Mouse (Mus musculus): ENCODE results near the gene Ntn4. TPM values are rescaled to one million over a fixed set of nuclear protein-coding genes. Genes with fewer than 3 reads are reported as not detected.
A peak's percentile ranks its signal among the peaks of the same experiment; 100 is the strongest.

The Ntn4 gene
- polyA plus RNA-seq, 1 experiment from 2014 or later, result 0.58 TPM

DNA sequence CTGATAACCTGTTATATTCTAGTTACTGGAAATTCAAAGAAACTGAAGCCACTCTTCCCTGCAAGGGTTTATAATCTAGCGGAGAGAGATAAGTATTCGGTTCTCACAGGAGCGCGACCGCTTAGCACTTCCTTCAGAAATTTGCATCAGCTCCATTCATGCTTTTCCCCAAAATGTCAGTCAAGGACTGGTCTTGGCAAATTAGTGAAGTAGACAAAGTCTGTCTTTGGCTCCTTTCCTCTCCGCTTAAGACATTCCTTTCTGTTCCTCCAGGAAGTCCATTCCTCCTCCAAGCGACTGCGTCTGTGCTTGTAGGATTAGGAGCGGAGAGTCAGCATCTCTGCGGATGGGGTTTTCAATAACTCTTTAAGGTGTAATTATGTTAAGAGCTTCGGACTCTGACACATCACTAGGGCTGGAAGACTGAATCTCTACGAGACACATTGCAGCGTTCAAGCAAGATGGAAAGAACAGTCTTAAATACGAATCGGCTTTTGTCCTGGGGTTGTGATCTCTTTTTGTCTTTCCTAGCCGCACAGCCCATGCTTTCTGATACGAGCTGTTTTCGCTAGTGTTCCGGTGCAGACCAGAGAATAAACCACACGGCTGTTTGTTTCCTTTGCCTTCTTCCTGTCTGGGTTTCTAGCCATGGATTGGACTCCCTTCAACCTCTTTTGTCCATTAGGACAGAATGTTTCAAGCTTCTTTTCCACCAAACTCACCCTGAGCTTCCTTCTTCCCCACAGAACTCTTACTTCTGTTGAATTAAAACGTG, 60.3 kb downstream of the Ntn4 start:
- Histone ChIP-seq H3K4me2 (ENCODE audit: low read depth, low read length) (no peak overlapping the region), H3K4me1 (replicated peaks; ENCODE audit: control insufficient read depth, insufficient read depth, low read length) (no peaks in the 10 kb centered on the region), H3K9me3 (ENCODE audit: control insufficient read depth, low read length) (no peaks in the 10 kb centered on the region), H3K4me3 (ENCODE audit: low read length) (no peak overlapping the region), H3K27me3 (ENCODE audit: control insufficient read depth, insufficient read depth, low read depth, low read length) (no peaks in the 10 kb centered on the region), H3K36me3 (ENCODE audit: control insufficient read depth, insufficient read depth, low read length) (no peaks in the 10 kb centered on the region), H3K27ac (ENCODE audit: low read length) (no peak overlapping the region), H3K9ac (ENCODE audit: low read length) (no peak overlapping the region)
- no peak for ATAC-seq (ENCODE audit: low read depth)
- 75% methylated on average over 21 of the region's 21 CpGs for WGBS

DNA sequence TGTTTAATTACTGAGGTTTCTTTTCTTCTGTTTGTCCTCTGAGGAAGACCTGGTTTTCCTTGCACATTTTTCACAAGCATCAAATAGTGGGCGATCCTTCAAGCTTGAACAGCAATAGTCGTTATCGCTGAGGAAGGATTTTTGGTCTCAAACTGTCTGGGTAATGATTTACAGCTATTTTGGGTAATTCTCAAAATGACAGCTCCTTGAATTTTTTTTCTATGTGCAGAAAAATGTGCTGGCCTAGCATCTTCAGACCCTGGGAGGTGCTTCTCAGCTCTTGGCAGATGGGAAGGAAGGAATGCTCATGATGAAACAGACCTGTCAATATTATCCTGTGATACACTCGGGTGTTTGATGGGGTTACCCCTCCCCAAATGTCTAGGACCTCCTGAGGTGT, 63.5 kb downstream of the Ntn4 start:
- WGBS, result 79% methylated on average over 4 of the region's 4 CpGs
- H3K4me2 ChIP-seq (ENCODE audit: low read depth, low read length), result no peak overlapping the region
- no peak overlapping the region for H3K9ac ChIP-seq (ENCODE audit: low read length)
- no peak overlapping the region for H3K4me3 ChIP-seq (ENCODE audit: low read length)
- no peaks in the 10 kb centered on the region for H3K36me3 ChIP-seq (ENCODE audit: control insufficient read depth, insufficient read depth, low read length)
- no peak overlapping the region for H3K27ac ChIP-seq (ENCODE audit: low read length)
- no peaks in the 10 kb centered on the region for H3K9me3 ChIP-seq (ENCODE audit: control insufficient read depth, low read length)
- no peaks in the 10 kb centered on the region for H3K27me3 ChIP-seq (ENCODE audit: control insufficient read depth, insufficient read depth, low read depth, low read length)
- no peak for ATAC-seq (ENCODE audit: low read depth)
- peaks cover 8% of the 10 kb centered on the region for H3K4me1 ChIP-seq (replicated peaks; ENCODE audit: control insufficient read depth, insufficient read depth, low read length)

DNA sequence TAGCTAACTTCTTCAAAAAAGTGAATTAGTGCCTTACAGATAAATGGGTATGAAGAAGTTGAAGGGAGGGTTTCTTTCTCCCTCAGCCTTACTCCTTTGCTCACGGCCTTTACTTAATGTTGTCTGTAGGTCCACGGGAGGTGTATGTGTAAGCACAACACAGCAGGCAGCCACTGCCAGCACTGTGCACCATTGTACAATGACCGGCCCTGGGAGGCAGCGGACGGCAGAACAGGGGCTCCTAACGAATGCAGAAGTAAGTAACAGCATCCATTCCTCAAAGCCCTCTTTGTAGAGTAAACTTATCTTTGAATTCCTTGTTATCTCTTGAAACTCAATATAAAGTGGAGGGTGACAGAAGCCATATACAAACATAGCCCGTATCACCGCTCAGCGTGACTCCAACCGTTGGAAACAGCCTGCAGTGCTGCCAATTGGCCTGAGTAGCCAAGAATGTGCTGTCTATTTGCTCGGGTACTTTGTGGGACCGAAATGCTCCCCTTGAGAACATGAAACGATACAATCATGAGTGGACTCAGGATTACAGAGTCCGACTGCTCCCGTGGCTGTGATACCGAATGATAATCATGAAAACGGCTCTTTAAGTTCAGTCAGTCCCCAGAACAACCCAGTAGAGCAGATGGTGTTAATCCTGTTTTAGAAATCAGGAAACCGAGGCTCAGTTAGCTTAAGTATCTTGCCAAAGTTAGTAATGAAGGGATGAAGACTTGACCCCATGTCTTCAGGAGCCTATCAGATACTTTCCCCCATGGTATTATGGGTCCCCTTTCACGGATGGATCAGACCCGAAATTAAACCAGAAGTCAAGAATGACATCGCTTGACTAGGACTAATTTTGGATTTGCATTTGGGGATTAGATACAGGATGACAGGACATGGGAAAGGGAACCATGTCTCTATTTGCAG, 66.9 kb downstream of the Ntn4 start:
- Histone ChIP-seq H3K9ac (ENCODE audit: low read length) (no peak overlapping the region), H3K4me2 (ENCODE audit: low read depth, low read length) (peak overlapping the region; percentile 44), H3K27me3 (ENCODE audit: control insufficient read depth, insufficient read depth, low read depth, low read length) (no peaks in the 10 kb centered on the region), H3K36me3 (ENCODE audit: control insufficient read depth, insufficient read depth, low read length) (no peaks in the 10 kb centered on the region), H3K9me3 (ENCODE audit: control insufficient read depth, low read length) (no peaks in the 10 kb centered on the region), H3K27ac (ENCODE audit: low read length) (peak overlapping the region; percentile 31; the same call in 1 of the 2 replicates), H3K4me3 (ENCODE audit: low read length) (peak overlapping the region; percentile 7; the same call in 1 of the 2 replicates), H3K4me1 (replicated peaks; ENCODE audit: control insufficient read depth, insufficient read depth, low read length) (peaks cover 8% of the 10 kb centered on the region)
- peak; percentile 74 for ATAC-seq (ENCODE audit: low read depth)
- 29% methylated on average over 21 of the region's 21 CpGs for WGBS

DNA sequence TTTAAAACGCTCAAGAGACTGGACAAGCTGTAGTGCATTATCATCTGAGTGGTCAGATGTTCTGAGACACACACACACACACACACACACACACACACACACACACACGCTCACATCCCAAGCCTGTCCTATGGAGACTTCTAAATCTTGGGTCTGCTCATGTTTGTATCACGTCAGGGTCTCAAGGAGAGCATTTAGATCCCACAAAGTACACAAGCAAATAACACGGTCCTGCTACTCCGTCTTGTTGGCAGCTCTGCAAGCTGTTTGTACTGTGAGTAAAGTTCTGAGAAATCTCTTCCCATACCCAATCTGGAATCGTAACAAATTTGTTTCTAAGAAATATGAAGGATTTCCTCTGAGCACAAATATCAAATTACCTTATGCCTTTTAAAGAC, 67.6 kb downstream of the Ntn4 start:
- H3K9me3 ChIP-seq (ENCODE audit: control insufficient read depth, low read length), result no peaks in the 10 kb centered on the region
- H3K9ac ChIP-seq (ENCODE audit: low read length), result no peak overlapping the region
- no peak overlapping the region for H3K4me3 ChIP-seq (ENCODE audit: low read length)
- 30% methylated on average over 6 of the region's 6 CpGs for WGBS
- ATAC-seq (ENCODE audit: low read depth), result peak; percentile 52
- no peak overlapping the region; the same call in 1 of the 2 replicates for H3K27ac ChIP-seq (ENCODE audit: low read length)
- H3K4me2 ChIP-seq (ENCODE audit: low read depth, low read length), result no peak overlapping the region
- no peaks in the 10 kb centered on the region for H3K36me3 ChIP-seq (ENCODE audit: control insufficient read depth, insufficient read depth, low read length)
- H3K4me1 ChIP-seq (replicated peaks; ENCODE audit: control insufficient read depth, insufficient read depth, low read length), result peaks cover 8% of the 10 kb centered on the region
- no peaks in the 10 kb centered on the region for H3K27me3 ChIP-seq (ENCODE audit: control insufficient read depth, insufficient read depth, low read depth, low read length)

DNA sequence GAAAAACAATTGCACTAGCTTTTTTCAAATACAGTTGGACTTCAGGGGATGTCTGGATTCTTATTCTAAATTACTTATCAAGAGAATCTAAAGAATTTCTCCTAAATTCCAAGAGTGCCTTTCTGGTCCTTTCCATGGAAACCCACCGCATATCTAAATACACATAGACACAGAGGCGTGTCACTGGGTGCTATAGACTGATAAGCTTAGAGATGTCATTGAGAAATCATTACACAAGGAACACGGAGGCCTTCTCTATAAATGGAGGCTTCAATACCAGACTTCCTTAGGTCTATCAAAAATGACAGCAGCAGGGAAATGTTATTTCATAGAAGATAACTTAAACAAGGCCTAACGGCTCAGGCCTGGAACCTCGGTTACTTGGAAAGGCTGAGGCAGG, 68.0 kb downstream of the Ntn4 start:
- H3K4me3 ChIP-seq (ENCODE audit: low read length), result no peak overlapping the region
- H3K9ac ChIP-seq (ENCODE audit: low read length), result no peak overlapping the region
- H3K9me3 ChIP-seq (ENCODE audit: control insufficient read depth, low read length), result no peaks in the 10 kb centered on the region
- H3K27ac ChIP-seq (ENCODE audit: low read length), result no peak overlapping the region
- no peaks in the 10 kb centered on the region for H3K36me3 ChIP-seq (ENCODE audit: control insufficient read depth, insufficient read depth, low read length)
- H3K27me3 ChIP-seq (ENCODE audit: control insufficient read depth, insufficient read depth, low read depth, low read length), result no peaks in the 10 kb centered on the region
- H3K4me1 ChIP-seq (replicated peaks; ENCODE audit: control insufficient read depth, insufficient read depth, low read length), result peaks cover 8% of the 10 kb centered on the region
- H3K4me2 ChIP-seq (ENCODE audit: low read depth, low read length), result no peak overlapping the region
- ATAC-seq (ENCODE audit: low read depth), result no peak
- WGBS, result 35% methylated on average over 5 of the region's 5 CpGs

DNA sequence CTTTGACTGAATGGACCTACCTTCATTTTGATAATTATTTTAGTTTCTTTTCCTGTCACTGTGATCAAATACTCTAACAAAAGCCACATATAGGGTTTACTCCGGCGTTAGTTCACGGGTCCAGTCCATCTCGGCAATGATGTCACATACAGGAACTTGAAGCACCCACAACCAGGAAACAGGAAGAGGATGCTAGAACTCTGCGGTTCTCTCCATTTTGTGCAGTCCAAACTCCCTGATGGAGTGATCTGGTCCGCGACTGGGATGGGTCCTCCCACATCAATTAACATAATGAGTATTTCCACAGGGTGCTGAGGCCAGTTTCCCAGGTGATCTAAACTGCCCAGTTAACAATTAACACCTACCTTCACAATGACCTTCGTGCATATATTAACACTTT, 69.1 kb downstream of the Ntn4 start:
- H3K4me3 ChIP-seq (ENCODE audit: low read length), result no peak overlapping the region
- H3K27ac ChIP-seq (ENCODE audit: low read length), result no peak overlapping the region
- H3K4me1 ChIP-seq (replicated peaks; ENCODE audit: control insufficient read depth, insufficient read depth, low read length), result peaks cover 8% of the 10 kb centered on the region
- no peaks in the 10 kb centered on the region for H3K27me3 ChIP-seq (ENCODE audit: control insufficient read depth, insufficient read depth, low read depth, low read length)
- H3K9me3 ChIP-seq (ENCODE audit: control insufficient read depth, low read length), result no peaks in the 10 kb centered on the region
- ATAC-seq (ENCODE audit: low read depth), result no peak
- H3K4me2 ChIP-seq (ENCODE audit: low read depth, low read length), result no peak overlapping the region
- 83% methylated on average over 8 of the region's 8 CpGs for WGBS
- no peaks in the 10 kb centered on the region for H3K36me3 ChIP-seq (ENCODE audit: control insufficient read depth, insufficient read depth, low read length)
- no peak overlapping the region for H3K9ac ChIP-seq (ENCODE audit: low read length)

DNA sequence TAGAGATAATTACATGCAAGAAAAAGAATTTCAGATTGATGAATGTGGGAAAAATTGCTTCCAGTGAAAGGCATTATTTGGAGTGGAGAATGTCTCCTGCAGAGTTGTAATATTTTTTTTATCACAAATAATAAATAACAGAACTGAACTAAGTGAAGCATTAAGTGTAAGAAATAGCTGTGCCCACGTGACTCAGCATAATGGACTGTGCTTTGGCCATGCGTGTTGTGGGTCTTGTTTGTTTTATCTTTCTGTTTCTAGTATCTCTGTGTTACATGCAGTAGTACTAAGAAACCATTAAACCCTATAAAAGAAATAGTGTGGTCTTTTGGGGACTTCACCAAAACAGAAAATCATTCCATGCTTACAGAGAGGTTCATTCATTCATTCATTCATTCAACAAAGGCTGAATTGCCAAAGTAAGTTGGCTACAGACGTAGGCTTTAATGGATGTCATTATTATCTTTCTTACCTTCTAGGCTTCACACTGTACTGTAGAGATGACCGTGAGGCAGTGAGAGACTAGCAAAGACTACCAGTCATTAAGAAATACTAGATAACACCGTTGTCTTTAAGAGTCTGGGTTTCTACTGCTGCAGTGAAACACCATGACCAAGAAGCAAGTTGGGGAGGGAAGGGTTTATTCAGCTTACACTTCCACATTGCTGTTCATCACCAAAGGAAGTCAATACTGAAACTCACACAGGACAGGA, 81.3 kb downstream of the Ntn4 start:
- Histone ChIP-seq H3K27ac (ENCODE audit: low read length) (no peak overlapping the region), H3K4me1 (replicated peaks; ENCODE audit: control insufficient read depth, insufficient read depth, low read length) (peaks cover 10% of the 10 kb centered on the region; the same call in 1 of the 2 replicates), H3K36me3 (ENCODE audit: control insufficient read depth, insufficient read depth, low read length) (no peaks in the 10 kb centered on the region), H3K4me2 (ENCODE audit: low read depth, low read length) (no peak overlapping the region), H3K27me3 (ENCODE audit: control insufficient read depth, insufficient read depth, low read depth, low read length) (no peaks in the 10 kb centered on the region), H3K4me3 (ENCODE audit: low read length) (no peak overlapping the region), H3K9ac (ENCODE audit: low read length) (no peak overlapping the region), H3K9me3 (ENCODE audit: control insufficient read depth, low read length) (no peaks in the 10 kb centered on the region)
- 71% methylated on average over 5 of the region's 5 CpGs for WGBS
- no peak for ATAC-seq (ENCODE audit: low read depth)

DNA sequence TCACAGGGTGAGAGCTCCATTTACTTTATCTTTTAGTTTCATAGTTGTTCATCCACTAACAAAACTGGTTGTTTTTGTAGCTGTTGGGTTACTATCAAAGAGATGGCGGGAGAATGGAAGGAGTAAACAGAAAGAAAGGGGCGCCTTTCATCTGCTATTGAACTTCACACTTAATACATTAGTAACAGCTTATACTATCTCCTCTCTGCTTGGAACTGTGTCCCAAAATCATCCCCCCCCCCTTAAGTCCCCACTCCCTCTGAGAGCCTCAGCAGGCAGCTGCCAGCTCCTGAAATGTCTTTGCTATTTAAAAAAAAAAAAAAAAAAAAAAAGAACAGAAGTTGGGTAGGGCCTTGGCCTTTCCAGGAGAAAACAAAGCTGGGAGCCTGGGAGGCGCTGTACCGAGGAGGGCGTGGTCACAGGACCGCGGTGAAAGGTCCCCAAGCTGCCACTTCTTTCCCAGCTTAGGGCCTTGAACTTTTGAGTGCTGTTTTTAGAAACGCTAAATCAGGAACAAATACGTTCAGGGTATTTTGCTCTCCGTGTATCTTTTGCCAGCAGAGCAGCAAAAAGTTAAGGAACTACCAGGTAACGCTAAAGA, 83.6 kb downstream of the Ntn4 start:
- ATAC-seq (ENCODE audit: low read depth), result peak; percentile 90
- WGBS, result 8% methylated on average over 11 of the region's 11 CpGs
- H3K4me3 ChIP-seq (ENCODE audit: low read length), result no peak overlapping the region
- H3K4me2 ChIP-seq (ENCODE audit: low read depth, low read length), result peak overlapping the region; percentile 43
- no peaks in the 10 kb centered on the region for H3K9me3 ChIP-seq (ENCODE audit: control insufficient read depth, low read length)
- H3K4me1 ChIP-seq (replicated peaks; ENCODE audit: control insufficient read depth, insufficient read depth, low read length), result peaks cover 10% of the 10 kb centered on the region; the same call in 1 of the 2 replicates
- H3K27me3 ChIP-seq (ENCODE audit: control insufficient read depth, insufficient read depth, low read depth, low read length), result no peaks in the 10 kb centered on the region
- H3K36me3 ChIP-seq (ENCODE audit: control insufficient read depth, insufficient read depth, low read length), result no peaks in the 10 kb centered on the region
- H3K27ac ChIP-seq (ENCODE audit: low read length), result peak overlapping the region; percentile 66
- H3K9ac ChIP-seq (ENCODE audit: low read length), result peak overlapping the region; percentile 26; the same call in 1 of the 2 replicates
